Mouse (Mus musculus): Measurements from ENCODE around the gene Lcn5.
"Not testable (repeated sequence)": the region's sequence is repeated elsewhere in the genome, so short reads cannot be mapped to it uniquely, and the experiment has no call there.

Lcn5 gene

DNA sequence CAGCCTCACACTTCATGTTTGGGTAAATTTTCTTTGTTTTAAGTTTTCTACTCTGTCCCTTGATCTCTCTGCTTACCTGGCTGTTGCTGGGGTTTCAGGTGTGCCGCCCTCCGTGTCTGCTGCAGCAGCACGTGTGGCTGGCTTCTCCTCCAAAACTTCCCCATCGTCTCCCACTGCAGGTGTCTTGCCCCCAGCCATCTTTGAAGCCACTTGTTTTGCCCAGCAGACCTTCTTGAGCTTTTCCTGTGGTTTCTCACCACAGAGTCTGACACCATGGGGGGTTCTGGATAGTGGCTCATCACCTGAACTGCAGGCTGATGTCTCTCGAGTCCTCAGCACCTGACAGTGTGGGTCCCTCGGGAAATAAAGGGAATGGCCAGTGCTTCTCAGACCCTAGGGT, 21.8 kb downstream of the Lcn5 start:
- DNase-seq (ENCODE audit: low spot score), result no peak

- no peak for DNase-seq (ENCODE audit: low spot score)
These were observed 24.7 kb downstream of the Lcn5 start, which contains the start of gene Lcn10 for GRCm38 (mm10) chr2:25682426-25682825. TSS of gene Lcn10 (plus strand) at chr2:25682726.

GRCm38 (mm10) chr2:25686941-25687340, 29.2 kb downstream of the Lcn5 start:
- no peak for DNase-seq (ENCODE audit: low spot score)

- peak; percentile 59 for DNase-seq (ENCODE audit: low spot score)
These were observed 36.9 kb downstream of the Lcn5 start for GRCm38 (mm10) chr2:25694605-25695004.

GRCm38 (mm10) chr2:25696951-25697350, 39.2 kb downstream of the Lcn5 start:
- DNase-seq (ENCODE audit: low spot score), result no peak

DNA sequence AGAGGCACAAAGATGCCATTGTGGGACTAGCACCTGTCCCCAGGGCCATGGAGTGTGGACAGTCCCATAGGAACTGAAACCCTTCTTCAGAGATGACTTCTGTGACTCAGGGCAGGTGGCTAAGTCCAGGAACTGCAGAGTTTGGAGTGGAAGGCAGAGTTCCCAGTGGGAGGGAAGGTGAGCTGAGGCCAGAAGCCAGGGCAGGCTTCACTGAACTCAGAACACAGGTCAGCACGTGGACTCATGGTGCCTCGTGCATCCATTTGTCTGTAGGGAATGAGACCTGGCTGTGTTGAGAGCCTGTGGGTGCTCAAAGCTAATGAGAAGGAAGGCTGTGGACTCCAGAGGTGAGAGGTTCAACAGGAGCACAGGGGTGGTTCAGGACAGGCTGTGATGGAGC, 40.9 kb downstream of the Lcn5 start:
- no peak for DNase-seq (ENCODE audit: low spot score)

DNA sequence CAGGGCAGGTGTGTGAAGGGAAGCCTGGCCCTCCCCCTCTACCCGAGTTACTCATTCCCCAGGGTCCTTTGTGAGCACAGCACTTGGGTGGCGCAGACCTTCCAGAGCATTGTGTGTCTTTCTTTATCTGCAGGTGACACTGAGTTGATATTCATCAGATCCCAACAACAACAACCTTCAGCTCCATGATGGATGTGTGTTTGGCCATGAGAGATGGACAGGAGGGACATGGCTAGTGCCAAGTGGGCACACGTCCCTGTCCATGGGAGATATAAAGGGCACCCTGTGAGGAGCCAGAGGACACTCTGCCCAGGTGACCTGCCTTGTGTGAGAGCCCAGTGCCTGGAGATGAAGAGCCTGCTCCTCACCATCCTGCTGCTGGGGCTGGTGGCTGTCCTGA, 42.0 kb downstream of the Lcn5 start, which contains the start of gene Obp2a:
Gene Obp2a (plus strand): TSS at position 301 of the 400 bp plus-strand sequence.
- not testable (repeated sequence) for DNase-seq (ENCODE audit: low spot score)

- no peak for DNase-seq (ENCODE audit: low spot score)
These were observed 43.2 kb downstream of the Lcn5 start for GRCm38 (mm10) chr2:25701001-25701400.

DNA sequence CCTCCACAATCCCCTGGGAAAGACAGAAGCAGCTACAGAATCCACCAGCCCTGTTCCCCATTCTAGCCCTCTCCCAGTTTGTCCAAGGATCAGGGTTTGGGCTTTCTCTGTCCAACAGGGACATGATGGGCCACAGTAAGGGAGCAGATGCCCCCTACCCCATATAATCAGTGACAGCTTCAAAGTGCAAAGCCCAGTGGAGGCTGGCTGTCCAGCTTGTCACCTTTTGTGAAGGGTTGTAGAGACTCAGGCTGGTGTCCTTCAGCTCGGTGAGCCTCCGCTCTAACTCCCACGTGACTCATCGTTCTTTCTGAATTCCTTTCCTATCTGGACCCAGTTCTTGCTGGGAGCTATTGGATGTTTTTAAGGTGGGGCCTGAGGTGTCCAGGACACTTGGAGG, 46.0 kb downstream of the Lcn5 start:
- DNase-seq (ENCODE audit: low spot score), result no peak

DNA sequence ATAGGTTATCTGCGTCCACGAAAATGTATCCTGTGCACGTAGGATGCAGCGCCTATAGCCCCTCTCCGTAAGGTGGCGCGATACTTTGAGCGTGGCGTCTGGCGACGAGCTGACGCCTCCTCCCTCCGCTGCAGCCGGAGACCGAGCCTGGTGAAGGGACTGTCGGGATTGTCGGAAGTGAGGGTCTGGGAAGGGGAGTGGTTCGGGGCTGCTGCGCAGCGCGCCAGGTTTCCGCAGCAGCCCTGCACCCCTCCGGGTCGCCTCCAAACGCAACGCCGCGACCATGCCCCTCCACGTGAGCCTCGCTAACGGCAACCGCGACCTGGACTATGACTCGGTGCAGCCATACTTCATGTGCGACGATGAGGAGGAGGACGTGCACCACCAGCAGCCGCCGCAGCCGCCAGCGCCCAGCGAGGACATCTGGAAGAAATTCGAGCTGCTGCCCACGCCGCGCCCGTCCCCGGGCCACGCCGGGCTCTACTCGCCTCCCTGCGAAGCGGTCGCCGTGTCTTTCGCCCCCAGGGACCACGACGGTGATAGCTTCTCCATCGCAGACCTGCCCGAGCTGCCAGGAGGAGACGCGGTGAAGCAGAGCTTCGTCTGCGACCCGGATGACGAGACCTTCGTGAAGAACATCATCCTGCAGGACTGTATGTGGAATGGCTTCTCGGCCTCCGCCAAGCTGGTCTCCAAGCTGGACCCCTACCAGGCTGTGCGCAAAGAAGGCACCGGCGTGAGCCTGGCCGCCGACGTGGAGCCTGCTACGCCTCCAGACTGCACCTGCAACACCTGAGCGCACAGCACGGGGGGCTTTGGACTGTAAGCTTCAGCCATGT, 49.1 kb downstream of the Lcn5 start, which contains the start of gene Bmyc:
Gene Bmyc (plus strand): TSS at position 97 of the 839 bp plus-strand sequence.
- DNase-seq (ENCODE audit: low spot score), result peak; percentile 97

GRCm38 (mm10) chr2:25708121-25708520, 50.4 kb downstream of the Lcn5 start:
- peak; percentile 53 for DNase-seq (ENCODE audit: low spot score)

DNA sequence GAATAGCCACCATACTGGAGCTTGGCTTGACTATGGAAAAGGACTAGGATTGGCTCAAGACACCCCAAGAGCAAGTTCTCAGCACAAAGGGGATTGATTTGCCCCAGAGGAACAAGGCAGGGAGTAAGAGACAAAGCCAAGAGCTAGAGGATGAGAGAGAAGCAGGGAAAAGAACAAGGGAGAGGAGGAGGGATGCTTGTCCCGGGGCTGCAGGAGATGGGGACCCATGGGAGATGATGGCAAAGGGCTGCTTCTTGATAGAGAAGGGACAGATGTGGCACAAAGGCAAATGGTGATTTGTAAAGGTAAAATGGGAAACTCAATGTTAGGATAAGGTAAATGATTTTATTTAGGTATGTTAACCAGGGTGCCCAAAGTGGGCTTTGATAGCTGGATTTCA, 51.3 kb downstream of the Lcn5 start:
- DNase-seq (ENCODE audit: low spot score), result not testable (repeated sequence)

GRCm38 (mm10) chr2:25709791-25710190, 52.0 kb downstream of the Lcn5 start:
- DNase-seq (ENCODE audit: low spot score), result not testable (repeated sequence)
